Mouse (Mus musculus): ENCODE measurements around the gene Ccl12. TPM values are rescaled to one million over a fixed set of nuclear protein-coding genes. Genes with fewer than 3 reads are reported as not detected.

The Ccl12 gene
- 0.37 and 0.57 TPM in 2 replicates for polyA plus RNA-seq (2015; fragmentation: Nextera tagmentation; extraction: Ambion mirVana)

- no peaks in the 10 kb centered on the region for H3K27me3 ChIP-seq
- no peak within 1 kb of the TSS for H3K9ac ChIP-seq
These were observed at the start of gene Ccl12 for GRCm38 (mm10) chr11:82101529-82101928. Ccl12 (plus strand) TSS chr11:82101845.

GRCm38 (mm10) chr11:82053849-82054248, 47.8 kb upstream of the Ccl12 start:
- Histone ChIP-seq H3K9me3 (replicated peaks) (no peaks in the 10 kb centered on the region), H3K4me1 (no peaks in the 10 kb centered on the region), H3K4me3 (no peak overlapping the region), H3K27ac (no peak overlapping the region), H3K27me3 (no peaks in the 10 kb centered on the region), H3K36me3 (ENCODE audit: poor library complexity, severe bottlenecking) (no peaks in the 10 kb centered on the region), H3K9ac (no peak overlapping the region), H3K4me2 (no peak overlapping the region)
- 91% methylated on average over 7 of the region's 7 CpGs for WGBS
- ATAC-seq, result no peak

More at GRCm38 (mm10) chr11:82101529-82101928, at the start of gene Ccl12:
- Histone ChIP-seq H3K4me2 (no peak within 1 kb of the TSS), H3K9me3 (replicated peaks) (no peaks in the 10 kb centered on the region), H3K27ac (no peak within 1 kb of the TSS), H3K4me1 (no peaks in the 10 kb centered on the region), H3K4me3 (no peak within 1 kb of the TSS), H3K36me3 (ENCODE audit: poor library complexity, severe bottlenecking) (no peaks in the 10 kb centered on the region)
- WGBS, result 68% methylated on average over 2 of the region's 2 CpGs
- no peak for ATAC-seq

- H3K36me3 ChIP-seq (ENCODE audit: poor library complexity, severe bottlenecking), result no peaks in the 10 kb centered on the region
- no peak within 1 kb of the TSS for H3K9ac ChIP-seq
- no peak within 1 kb of the TSS for H3K27ac ChIP-seq
- no peak for ATAC-seq
- no peaks in the 10 kb centered on the region for H3K27me3 ChIP-seq
- WGBS, result 86% methylated on average over 6 of the region's 6 CpGs
- no peak within 1 kb of the TSS for H3K4me2 ChIP-seq
- no peaks in the 10 kb centered on the region for H3K9me3 ChIP-seq (replicated peaks)
- no peaks in the 10 kb centered on the region for H3K4me1 ChIP-seq
- no peak within 1 kb of the TSS for H3K4me3 ChIP-seq
These were observed 44.0 kb upstream of the Ccl12 start, which contains the start of gene Ccl11 for GRCm38 (mm10) chr11:82057646-82058045. Ccl11 (plus strand) TSS chr11:82057823.

- H3K27ac ChIP-seq, result no peak overlapping the region
- no peaks in the 10 kb centered on the region for H3K27me3 ChIP-seq
- no peaks in the 10 kb centered on the region for H3K9me3 ChIP-seq (replicated peaks)
- WGBS, result 84% methylated on average over 3 of the region's 3 CpGs
- no peaks in the 10 kb centered on the region for H3K36me3 ChIP-seq (ENCODE audit: poor library complexity, severe bottlenecking)
- no peak overlapping the region for H3K4me3 ChIP-seq
- no peak for ATAC-seq
- H3K9ac ChIP-seq, result no peak overlapping the region
- no peaks in the 10 kb centered on the region for H3K4me1 ChIP-seq
- H3K4me2 ChIP-seq, result no peak overlapping the region
These were observed 39.4 kb upstream of the Ccl12 start for GRCm38 (mm10) chr11:82062226-82062625.

- H3K4me3 ChIP-seq, result no peak overlapping the region
- H3K36me3 ChIP-seq (ENCODE audit: poor library complexity, severe bottlenecking), result no peaks in the 10 kb centered on the region
- no peak for ATAC-seq
These were observed 38.2 kb upstream of the Ccl12 start for GRCm38 (mm10) chr11:82063454-82063853.

GRCm38 (mm10) chr11:82066953-82067571, 34.6 kb upstream of the Ccl12 start:
- ATAC-seq, result no peak

More at GRCm38 (mm10) chr11:82063454-82063853, 38.2 kb upstream of the Ccl12 start:
- H3K9ac ChIP-seq, result no peak overlapping the region
- no peaks in the 10 kb centered on the region for H3K27me3 ChIP-seq
- no peak overlapping the region for H3K4me2 ChIP-seq
- H3K4me1 ChIP-seq, result no peaks in the 10 kb centered on the region
- no peak overlapping the region for H3K27ac ChIP-seq
- no peaks in the 10 kb centered on the region for H3K9me3 ChIP-seq (replicated peaks)
- 77% methylated on average over 2 of the region's 2 CpGs for WGBS

GRCm38 (mm10) chr11:82071076-82071475, 30.6 kb upstream of the Ccl12 start:
- Histone ChIP-seq H3K27me3 (no peaks in the 10 kb centered on the region), H3K4me3 (no peak overlapping the region), H3K9me3 (replicated peaks) (no peaks in the 10 kb centered on the region), H3K4me1 (no peaks in the 10 kb centered on the region), H3K9ac (no peak overlapping the region), H3K27ac (no peak overlapping the region), H3K4me2 (no peak overlapping the region), H3K36me3 (ENCODE audit: poor library complexity, severe bottlenecking) (no peaks in the 10 kb centered on the region)
- ATAC-seq, result no peak
- 77% methylated on average over 3 of the region's 3 CpGs for WGBS

More at GRCm38 (mm10) chr11:82066953-82067571, 34.6 kb upstream of the Ccl12 start:
- no peak overlapping the region for H3K4me2 ChIP-seq
- no peaks in the 10 kb centered on the region for H3K36me3 ChIP-seq (ENCODE audit: poor library complexity, severe bottlenecking)
- no peak overlapping the region for H3K9ac ChIP-seq
- 83% methylated on average over 7 of the region's 7 CpGs for WGBS
- H3K4me3 ChIP-seq, result no peak overlapping the region
- H3K27ac ChIP-seq, result no peak overlapping the region
- no peaks in the 10 kb centered on the region for H3K27me3 ChIP-seq
- H3K9me3 ChIP-seq (replicated peaks), result no peaks in the 10 kb centered on the region
- H3K4me1 ChIP-seq, result no peaks in the 10 kb centered on the region

GRCm38 (mm10) chr11:82072374-82072773, 29.3 kb upstream of the Ccl12 start:
- H3K4me1 ChIP-seq, result no peaks in the 10 kb centered on the region
- no peak overlapping the region for H3K4me2 ChIP-seq
- H3K9me3 ChIP-seq (replicated peaks), result no peaks in the 10 kb centered on the region
- H3K27ac ChIP-seq, result no peak overlapping the region
- H3K27me3 ChIP-seq, result no peaks in the 10 kb centered on the region
- no peak for ATAC-seq
- H3K9ac ChIP-seq, result no peak overlapping the region
- H3K36me3 ChIP-seq (ENCODE audit: poor library complexity, severe bottlenecking), result no peaks in the 10 kb centered on the region
- H3K4me3 ChIP-seq, result no peak overlapping the region
- WGBS, result 70% methylated on average over 1 of the region's 1 CpGs

GRCm38 (mm10) chr11:82072984-82073383, 28.7 kb upstream of the Ccl12 start:
- 86% methylated on average over 3 of the region's 3 CpGs for WGBS
- no peaks in the 10 kb centered on the region for H3K36me3 ChIP-seq (ENCODE audit: poor library complexity, severe bottlenecking)
- ATAC-seq, result no peak
- H3K4me2 ChIP-seq, result no peak overlapping the region
- no peaks in the 10 kb centered on the region for H3K9me3 ChIP-seq (replicated peaks)
- no peak overlapping the region for H3K9ac ChIP-seq
- H3K4me3 ChIP-seq, result no peak overlapping the region
- no peaks in the 10 kb centered on the region for H3K27me3 ChIP-seq
- H3K27ac ChIP-seq, result no peak overlapping the region
- H3K4me1 ChIP-seq, result no peaks in the 10 kb centered on the region

- Histone ChIP-seq H3K27me3 (no peaks in the 10 kb centered on the region), H3K4me1 (no peaks in the 10 kb centered on the region), H3K27ac (no peak overlapping the region), H3K4me3 (no peak overlapping the region), H3K36me3 (ENCODE audit: poor library complexity, severe bottlenecking) (no peaks in the 10 kb centered on the region), H3K4me2 (no peak overlapping the region), H3K9me3 (replicated peaks) (no peaks in the 10 kb centered on the region), H3K9ac (no peak overlapping the region)
- 81% methylated on average over 3 of the region's 3 CpGs for WGBS
- no peak for ATAC-seq
These were observed 28.0 kb upstream of the Ccl12 start for GRCm38 (mm10) chr11:82073686-82074085.

- no peaks in the 10 kb centered on the region for H3K27me3 ChIP-seq
- no peaks in the 10 kb centered on the region for H3K9me3 ChIP-seq (replicated peaks)
- no peak overlapping the region for H3K9ac ChIP-seq
- H3K27ac ChIP-seq, result no peak overlapping the region
- H3K4me2 ChIP-seq, result no peak overlapping the region
- no peak for ATAC-seq
- H3K4me1 ChIP-seq, result no peaks in the 10 kb centered on the region
- H3K36me3 ChIP-seq (ENCODE audit: poor library complexity, severe bottlenecking), result no peaks in the 10 kb centered on the region
- WGBS, result 83% methylated on average over 3 of the region's 3 CpGs
- no peak overlapping the region for H3K4me3 ChIP-seq
These were observed 24.6 kb upstream of the Ccl12 start for GRCm38 (mm10) chr11:82077031-82077430.

- no peaks in the 10 kb centered on the region for H3K36me3 ChIP-seq (ENCODE audit: poor library complexity, severe bottlenecking)
- ATAC-seq, result no peak
- H3K4me1 ChIP-seq, result no peaks in the 10 kb centered on the region
- no peak overlapping the region for H3K9ac ChIP-seq
- H3K4me3 ChIP-seq, result no peak overlapping the region
- H3K27me3 ChIP-seq, result no peaks in the 10 kb centered on the region
- H3K9me3 ChIP-seq (replicated peaks), result no peaks in the 10 kb centered on the region
- no peak overlapping the region for H3K27ac ChIP-seq
- no peak overlapping the region for H3K4me2 ChIP-seq
These were observed 23.4 kb upstream of the Ccl12 start for GRCm38 (mm10) chr11:82078136-82078730.

- no peaks in the 10 kb centered on the region for H3K27me3 ChIP-seq
- WGBS, result 91% methylated on average over 3 of the region's 3 CpGs
- no peaks in the 10 kb centered on the region for H3K36me3 ChIP-seq (ENCODE audit: poor library complexity, severe bottlenecking)
- H3K4me2 ChIP-seq, result no peak overlapping the region
- H3K4me1 ChIP-seq, result no peaks in the 10 kb centered on the region
- ATAC-seq, result no peak
- H3K9ac ChIP-seq, result no peak overlapping the region
- no peak overlapping the region for H3K27ac ChIP-seq
- H3K9me3 ChIP-seq (replicated peaks), result no peaks in the 10 kb centered on the region
- no peak overlapping the region for H3K4me3 ChIP-seq
These were observed 20.8 kb upstream of the Ccl12 start for GRCm38 (mm10) chr11:82080865-82081264.

Data from forebrain, embryonic 13.5 days (tissue).